ENCODE assay signal across 8 mouse cellular contexts in genomic region chr5:137381152-137381551, GRCm38 (mm10). TPM values are rescaled to one million over a fixed set of nuclear protein-coding genes. Genes with fewer than 3 reads are reported as not detected.
DNase-seq lines count a peak whose midpoint lies in the region.

No protein-coding gene starts in this region.

- peak; percentile 65 to 84 for DNase-seq in heart, adult 18-20 months
- no peak for DNase-seq in heart, postnatal 25 days (ENCODE audit: low spot score)
- DNase-seq in CD4-positive helper T cell, adult 2 months (ENCODE audit: low read depth, low spot score), result peak; percentile 45
- peak; percentile 63 for DNase-seq in brain, adult 2 months (ENCODE audit: low read depth, low spot score)
- DNase-seq in forelimb bud, embryonic 11.5 days (ENCODE audit: low read depth, low spot score), result peak; percentile 75
- peak; percentile 14 to 36 for DNase-seq in layer of hippocampus, postnatal 14 days (ENCODE audit: low spot score in 2 of 2)
- peak; percentile 42 to 56 for DNase-seq in natural killer cell, adult 2 months (ENCODE audit: low spot score in 2 of 2)
- peak; percentile 42 to 70 for DNase-seq in thymus, postnatal 10 days (ENCODE audit: low spot score in 2 of 2)

- intact Hi-C loops in heart, postnatal 25 days (cut with DNase I), result loop anchor here (2.0 to 5.0 kb wide), 2 partner anchors 90 to 249 kb away; no protein-coding TSS in a partner anchor

RNA-seq across cellular contexts. Expression of gene Ephb4, which starts 31.2 kb away (rescaled TPM):
- total RNA-seq in heart, adult 18-20 months (2021), result 10 to 100 TPM; 37.1 to 38.8 TPM
- total RNA-seq in heart, postnatal 25 days (2021), result 10 to 100 TPM; 52.5 to 64.2 TPM
- total RNA-seq in layer of hippocampus, postnatal 14 days (2021), result 1 to 10 TPM; 5.8 to 6.6 TPM

RNA-seq across cellular contexts. Expression of gene Slc12a9, which starts 47.8 kb away (rescaled TPM):
- 1 to 10 TPM; 1.5 to 1.8 TPM for total RNA-seq in heart, adult 18-20 months (2021)
- total RNA-seq in heart, postnatal 25 days (2021), result 1 to 10 TPM; 2.7 to 3.0 TPM
- 10 to 100 TPM; 29.7 to 35.5 TPM for total RNA-seq in layer of hippocampus, postnatal 14 days (2021)

Comparison
In these comparisons a context has a peak if more than half of its experiments do, and no peak if none do; other contexts are left out.
1. RNA of gene Ephb4, which starts 31.2 kb away (total RNA-seq): 52.5 to 64.2 TPM in heart, postnatal 25 days and 37.1 to 38.8 TPM in heart, adult 18-20 months; 5.8 to 6.6 TPM in layer of hippocampus, postnatal 14 days; every median in the first group is over 4 times any median in the second.
2. RNA of gene Slc12a9, which starts 47.8 kb away (total RNA-seq): 29.7 to 35.5 TPM in layer of hippocampus, postnatal 14 days; 2.7 to 3.0 TPM in heart, postnatal 25 days and 1.5 to 1.8 TPM in heart, adult 18-20 months; every median in the first group is over 4 times any median in the second.